Mouse (Mus musculus) limb, embryonic 11.5 days (tissue): ENCODE data around the gene Syngr4. TPM values are rescaled to one million over a fixed set of nuclear protein-coding genes. Genes with fewer than 3 reads are reported as not detected.
A peak's percentile ranks its signal among the peaks of the same experiment; 100 is the strongest.

Experiments used
- ATAC-seq: fragments of 200-750 bp; cut with Nextera tagmentation; 2 replicates; pipeline ENCODE4 v1.8.0; 2017; ENCODE audit warnings: low read depth; ENCODE audit not compliant: insufficient number of reproducible peaks, low FRiP score, low TSS enrichment
- DNase-seq: peaks from one replicate; pipeline ENCODE4 v3.0.0-alpha.2; 2015; ENCODE audit warnings: low spot score
- H3K27ac ChIP-seq: fragments of 300-500 bp; sonication (generic); replicated peaks from 2 replicates; pipeline ENCODE4 v1.5.1; 2014; ENCODE audit warnings: low read depth, mild to moderate bottlenecking, low read length
- H3K27me3 ChIP-seq: fragments of 300-500 bp; sonication (generic); 2 replicates; pipeline ENCODE4 v1.6.1; 2014; ENCODE audit warnings: mild to moderate bottlenecking, low read length, mixed read lengths; ENCODE audit not compliant: control insufficient read depth, insufficient read depth
- H3K36me3 ChIP-seq: fragments of 300-500 bp; sonication (generic); 2 replicates; pipeline ENCODE4 v1.6.1; 2014; ENCODE audit warnings: mild to moderate bottlenecking, low read length, moderate library complexity, mixed read lengths; ENCODE audit not compliant: control insufficient read depth, insufficient read depth
- H3K4me1 ChIP-seq: fragments of 300-500 bp; sonication (generic); 2 replicates; pipeline ENCODE4 v1.6.1; 2014; ENCODE audit warnings: low read length, mixed read lengths; ENCODE audit not compliant: control insufficient read depth, insufficient read depth
- H3K4me2 ChIP-seq: fragments of 300-500 bp; sonication (generic); 2 replicates; pipeline ENCODE4 v1.6.1; 2014; ENCODE audit warnings: low read depth, mild to moderate bottlenecking, moderate library complexity; ENCODE audit not compliant: severe bottlenecking
- H3K4me3 ChIP-seq: fragments of 300-500 bp; sonication (generic); 2 replicates; pipeline ENCODE4 v1.5.1; 2014; ENCODE audit warnings: low read depth, low read length
- H3K9ac ChIP-seq: fragments of 300-500 bp; sonication (generic); 2 replicates; pipeline ENCODE4 v1.6.1; 2014; ENCODE audit warnings: mild to moderate bottlenecking, low read length
- H3K9me3 ChIP-seq: fragments of 300-500 bp; sonication (generic); 2 replicates; pipeline ENCODE4 v1.6.1; 2016; ENCODE audit warnings: low read length; ENCODE audit not compliant: control insufficient read depth
- WGBS: fragments of 180-500 bp; shearing (Covaris S2); extraction: QIAGEN DNeasy Blood & Tissue Kit; methylation state at CpG from one replicate; pipeline ENCODE4 v1.1.7; 2014; 5-methylcytosine and 5-hydroxymethylcytosine counted together
- polyA plus RNA-seq: library from polyadenylated mRNA; unstranded; fragments of >200 nt; fragmentation: Nextera tagmentation; extraction: Ambion mirVana; gene quantifications from 2 replicates; pipeline ENCODE4 v1.2.1, GENCODE M21; 2014

Gene Syngr4
- polyA plus RNA-seq, 1 experiment from 2014 or later = 1.8 TPM

GRCm38 (mm10) chr7:45869107-45869670, 27.3 kb downstream of the Syngr4 start:
- WGBS = 10% methylated on average over 8 of the region's 8 CpGs
- H3K27me3 ChIP-seq = peaks cover 54% of the 10 kb centered on the region
- no peak overlapping the region for H3K9ac ChIP-seq
- no peak overlapping the region for H3K4me2 ChIP-seq
- H3K4me3 ChIP-seq = no peak overlapping the region
- no peaks in the 10 kb centered on the region for H3K9me3 ChIP-seq
- no peaks in the 10 kb centered on the region for H3K36me3 ChIP-seq
- ATAC-seq = no peak
- H3K4me1 ChIP-seq = peaks cover 29% of the 10 kb centered on the region
- no peak overlapping the region for H3K27ac ChIP-seq
- DNase-seq = no peak

- DNase-seq (no peak), ATAC-seq (no peak)
- Histone ChIP-seq H3K4me1 (peaks cover 23% of the 10 kb centered on the region), H3K4me2 (no peak overlapping the region), H3K36me3 (no peaks in the 10 kb centered on the region), H3K9ac (no peak overlapping the region), H3K4me3 (no peak overlapping the region), H3K27me3 (peaks cover 54% of the 10 kb centered on the region), H3K9me3 (no peaks in the 10 kb centered on the region), H3K27ac (no peak overlapping the region)
- WGBS = 22% methylated on average over 2 of the region's 2 CpGs
These were observed 28.6 kb downstream of the Syngr4 start for GRCm38 (mm10) chr7:45867871-45868270.

- Histone ChIP-seq H3K4me3 (peak overlapping the region; percentile 52), H3K4me2 (peak overlapping the region; percentile 83), H3K4me1 (peaks cover 23% of the 10 kb centered on the region), H3K9ac (peak overlapping the region; percentile 85), H3K36me3 (no peaks in the 10 kb centered on the region), H3K9me3 (no peaks in the 10 kb centered on the region), H3K27ac (no peak overlapping the region), H3K27me3 (peaks cover 48% of the 10 kb centered on the region)
- DNase-seq = peak; percentile 94
- peak; percentile 56; the same call in 1 of the 2 replicates for ATAC-seq
- WGBS = under 1% methylated on average over 100 of the region's 117 CpGs
These were observed 30.3 kb downstream of the Syngr4 start for GRCm38 (mm10) chr7:45865925-45866910.

- Histone ChIP-seq H3K4me1 (peaks cover 8% of the 10 kb centered on the region), H3K9ac (no peak overlapping the region), H3K9me3 (no peaks in the 10 kb centered on the region), H3K27ac (no peak overlapping the region), H3K4me2 (no peak overlapping the region), H3K36me3 (no peaks in the 10 kb centered on the region), H3K4me3 (no peak overlapping the region), H3K27me3 (peaks cover 31% of the 10 kb centered on the region)
- no peak for DNase-seq
- WGBS = 73% methylated on average over 3 of the region's 3 CpGs
- no peak for ATAC-seq
These were observed 32.1 kb downstream of the Syngr4 start for GRCm38 (mm10) chr7:45864435-45864834.

- ATAC-seq (no peak), DNase-seq (no peak)
- H3K27ac ChIP-seq = no peak overlapping the region
- H3K4me3 ChIP-seq = no peak overlapping the region
- H3K4me2 ChIP-seq = no peak overlapping the region
- no peak overlapping the region for H3K9ac ChIP-seq
- peaks cover 14% of the 10 kb centered on the region for H3K27me3 ChIP-seq
- no peaks in the 10 kb centered on the region for H3K36me3 ChIP-seq
- no peaks in the 10 kb centered on the region for H3K9me3 ChIP-seq
- 0 out of 2 replicates have a peak, but pooled peaks cover 5% of the 10 kb centered on the region for H3K4me1 ChIP-seq
- 83% methylated on average over 7 of the region's 7 CpGs for WGBS
These were observed 33.7 kb downstream of the Syngr4 start for GRCm38 (mm10) chr7:45862804-45863203.

GRCm38 (mm10) chr7:45859008-45859407, 37.5 kb downstream of the Syngr4 start:
- H3K4me3 ChIP-seq = no peak overlapping the region
- H3K27me3 ChIP-seq = no peaks in the 10 kb centered on the region; the same call in 1 of the 2 replicates
- H3K9ac ChIP-seq = no peak overlapping the region
- no peak for DNase-seq
- H3K4me1 ChIP-seq = no peaks in the 10 kb centered on the region
- 52% methylated on average over 4 of the region's 4 CpGs for WGBS
- no peaks in the 10 kb centered on the region for H3K36me3 ChIP-seq
- no peaks in the 10 kb centered on the region for H3K9me3 ChIP-seq
- no peak overlapping the region for H3K27ac ChIP-seq
- ATAC-seq = no peak
- H3K4me2 ChIP-seq = no peak overlapping the region

- Histone ChIP-seq H3K27ac (no peak overlapping the region), H3K4me1 (no peaks in the 10 kb centered on the region), H3K4me2 (peak overlapping the region; percentile 76), H3K9ac (peak overlapping the region; percentile 47), H3K36me3 (no peaks in the 10 kb centered on the region), H3K9me3 (no peaks in the 10 kb centered on the region), H3K4me3 (peak overlapping the region; percentile 38), H3K27me3 (no peaks in the 10 kb centered on the region; the same call in 1 of the 2 replicates)
- DNase-seq (peak; percentile 63), ATAC-seq (peak; percentile 42; the same call in 1 of the 2 replicates)
- WGBS = 1% methylated on average over 30 of the region's 30 CpGs
These were observed 39.3 kb downstream of the Syngr4 start for GRCm38 (mm10) chr7:45856950-45857901.

GRCm38 (mm10) chr7:45853089-45853488, 43.4 kb downstream of the Syngr4 start:
- H3K36me3 ChIP-seq = no peaks in the 10 kb centered on the region
- no peak overlapping the region for H3K9ac ChIP-seq
- no peak overlapping the region for H3K27ac ChIP-seq
- no peaks in the 10 kb centered on the region for H3K9me3 ChIP-seq
- H3K4me1 ChIP-seq = no peaks in the 10 kb centered on the region
- H3K4me2 ChIP-seq = no peak overlapping the region
- no peaks in the 10 kb centered on the region; the same call in 1 of the 2 replicates for H3K27me3 ChIP-seq
- ATAC-seq (no peak), DNase-seq (no peak)
- H3K4me3 ChIP-seq = no peak overlapping the region
- WGBS = 83% methylated on average over 12 of the region's 12 CpGs
